Mouse (Mus musculus): ENCODE data around the gene Arhgap24. TPM values are rescaled to one million over a fixed set of nuclear protein-coding genes. Genes with fewer than 3 reads are reported as not detected.

Gene Arhgap24
- polyA plus RNA-seq, 1 experiment, result 1.7 TPM

DNA sequence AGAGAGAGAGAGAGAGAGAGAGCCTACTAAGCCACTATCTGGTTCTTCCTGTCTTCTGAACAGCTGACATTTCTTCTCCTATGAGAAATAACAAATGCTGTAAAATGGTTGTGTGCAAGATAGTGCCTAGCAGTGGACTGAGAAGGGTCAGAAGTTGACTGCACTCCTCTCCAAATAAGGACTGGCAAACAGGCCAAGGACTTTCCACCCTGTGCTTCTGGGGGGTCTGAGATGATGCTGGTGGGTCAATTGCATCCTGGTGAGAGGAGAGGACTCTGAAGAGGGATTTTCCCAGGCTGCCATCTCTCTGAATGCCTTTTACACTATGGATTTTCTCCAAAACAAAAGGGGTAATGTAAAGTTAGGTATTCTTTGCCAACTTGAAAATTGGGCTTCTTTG lies 177.9 kb downstream of the Arhgap24 start:
- no peaks in the 10 kb centered on the region for H3K4me1 ChIP-seq (ENCODE audit: control insufficient read depth, insufficient read depth, low read length)
- no peak for TF ChIP-seq CTCF (IDR thresholded peaks at IDR 0.05; ENCODE audit: low read depth, low read length)
- TF ChIP-seq POLR2A (IDR thresholded peaks at IDR 0.05; ENCODE audit: borderline replicate concordance, low read depth, low read length), result no peak
- H3K4me3 ChIP-seq (ENCODE audit: insufficient read depth, low read length), result no peak overlapping the region
- no peak overlapping the region for H3K27ac ChIP-seq (ENCODE audit: insufficient read depth, low read depth, low read length)

DNA sequence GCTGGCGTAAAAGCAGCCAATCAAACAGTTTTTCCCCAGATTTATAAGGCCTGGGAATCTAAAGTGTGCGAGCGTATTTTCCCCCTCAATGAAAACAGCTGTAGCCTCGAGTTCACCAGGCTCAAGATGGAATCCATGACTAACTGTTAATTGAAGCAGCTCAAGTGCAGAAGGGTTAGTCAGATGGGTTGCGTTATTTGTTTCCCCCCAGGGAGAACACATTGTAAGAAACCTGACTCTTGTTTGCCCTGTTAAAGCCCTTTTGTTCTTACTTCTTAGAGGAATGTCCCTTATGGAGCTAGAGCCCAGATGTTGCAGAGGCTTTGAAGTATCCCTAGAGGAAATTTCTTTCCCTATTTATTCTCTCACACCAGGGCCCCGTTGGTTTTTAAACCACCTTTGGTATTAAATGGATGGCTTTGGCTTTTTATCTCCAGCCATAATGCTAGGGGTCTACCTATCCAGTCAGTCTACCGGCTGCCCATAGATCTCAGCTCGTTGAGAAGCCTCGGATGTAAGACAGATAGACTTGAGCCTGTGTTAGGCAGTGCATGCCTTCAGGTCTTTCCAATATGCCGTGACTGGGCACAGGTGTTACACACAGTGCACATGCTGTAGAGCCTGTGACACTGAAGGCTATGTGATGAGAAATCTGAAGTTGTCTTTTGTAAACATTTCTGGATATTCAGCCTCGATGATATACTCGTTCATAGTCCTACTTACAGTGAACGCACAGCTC lies 184.0 kb downstream of the Arhgap24 start:
- no peak overlapping the region for H3K27ac ChIP-seq (ENCODE audit: insufficient read depth, low read depth, low read length)
- no peaks in the 10 kb centered on the region for H3K4me1 ChIP-seq (ENCODE audit: control insufficient read depth, insufficient read depth, low read length)
- TF ChIP-seq POLR2A (IDR thresholded peaks at IDR 0.05; ENCODE audit: borderline replicate concordance, low read depth, low read length) (no peak), CTCF (IDR thresholded peaks at IDR 0.05; ENCODE audit: low read depth, low read length) (no peak)

DNA sequence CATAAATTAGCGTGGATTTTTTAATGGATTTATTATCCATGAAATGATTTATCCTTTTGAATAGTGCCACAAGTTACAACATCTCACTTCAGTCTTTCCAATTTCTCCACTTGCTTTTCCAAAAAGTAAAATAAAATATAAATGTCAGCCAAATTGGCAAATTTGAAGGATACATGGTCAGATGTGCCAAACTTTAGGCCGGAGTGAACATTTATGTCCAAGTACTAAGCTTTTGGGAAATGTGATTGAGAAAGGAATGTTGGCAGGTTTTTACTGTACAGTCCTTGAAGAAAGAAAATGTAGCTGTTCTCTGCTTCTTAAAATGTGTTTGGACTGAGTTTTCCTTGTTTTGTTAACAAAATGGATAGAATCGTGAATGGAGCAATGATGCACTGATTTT lies 185.7 kb downstream of the Arhgap24 start:
- no peaks in the 10 kb centered on the region for H3K4me1 ChIP-seq (ENCODE audit: control insufficient read depth, insufficient read depth, low read length)
- H3K4me3 ChIP-seq (ENCODE audit: insufficient read depth, low read length), result no peak overlapping the region
- H3K27ac ChIP-seq (ENCODE audit: insufficient read depth, low read depth, low read length), result no peak overlapping the region
- TF ChIP-seq POLR2A (IDR thresholded peaks at IDR 0.05; ENCODE audit: borderline replicate concordance, low read depth, low read length), result no peak
- TF ChIP-seq CTCF (IDR thresholded peaks at IDR 0.05; ENCODE audit: low read depth, low read length), result no peak

More for the DNA sequence above, 184.0 kb downstream of the Arhgap24 start:
- no peak overlapping the region for H3K4me3 ChIP-seq (ENCODE audit: insufficient read depth, low read length)

DNA sequence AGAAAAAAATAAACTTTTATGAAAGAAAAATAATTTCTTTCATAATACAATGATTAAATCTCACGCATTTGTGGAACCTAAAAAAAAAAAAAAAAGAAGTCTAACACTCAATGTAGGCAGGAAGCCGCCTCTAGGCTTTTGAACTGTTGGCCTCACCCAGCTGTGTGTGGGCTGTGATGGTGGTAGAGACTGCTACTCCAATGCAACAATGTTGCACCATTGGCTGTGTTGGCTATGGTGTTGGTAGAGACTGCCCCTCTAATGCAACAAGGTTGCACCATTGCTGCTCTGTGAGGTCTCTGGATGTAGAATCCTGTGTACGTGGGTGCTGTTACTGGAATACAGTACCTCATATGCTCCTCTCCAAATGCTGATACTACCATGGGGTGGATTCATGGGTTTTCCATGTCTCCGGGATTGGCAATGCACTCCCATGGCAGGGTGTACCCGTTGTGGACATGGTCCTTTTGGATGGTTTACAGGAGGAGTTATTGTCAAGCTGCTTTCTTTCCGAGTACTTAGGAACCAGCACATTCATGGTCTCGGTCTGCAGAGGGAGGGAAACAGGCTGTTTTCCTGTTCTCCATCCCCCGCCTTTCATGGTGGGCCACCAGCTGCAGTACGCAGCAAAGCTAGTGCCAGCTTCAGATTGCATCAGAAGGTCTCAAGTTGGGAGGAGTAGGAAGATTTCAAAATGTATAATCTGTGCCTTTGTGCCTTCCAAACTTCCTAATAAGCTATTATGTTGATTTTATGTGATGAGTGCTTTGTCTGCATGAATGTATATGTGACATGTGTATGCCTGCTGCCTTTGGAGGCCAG lies 186.8 kb downstream of the Arhgap24 start:
- Histone ChIP-seq H3K4me1 (ENCODE audit: control insufficient read depth, insufficient read depth, low read length) (no peaks in the 10 kb centered on the region), H3K4me3 (ENCODE audit: insufficient read depth, low read length) (no peak overlapping the region), H3K27ac (ENCODE audit: insufficient read depth, low read depth, low read length) (no peak overlapping the region)
- TF ChIP-seq CTCF (IDR thresholded peaks at IDR 0.05; ENCODE audit: low read depth, low read length) (no peak), POLR2A (IDR thresholded peaks at IDR 0.05; ENCODE audit: borderline replicate concordance, low read depth, low read length) (no peak)

DNA sequence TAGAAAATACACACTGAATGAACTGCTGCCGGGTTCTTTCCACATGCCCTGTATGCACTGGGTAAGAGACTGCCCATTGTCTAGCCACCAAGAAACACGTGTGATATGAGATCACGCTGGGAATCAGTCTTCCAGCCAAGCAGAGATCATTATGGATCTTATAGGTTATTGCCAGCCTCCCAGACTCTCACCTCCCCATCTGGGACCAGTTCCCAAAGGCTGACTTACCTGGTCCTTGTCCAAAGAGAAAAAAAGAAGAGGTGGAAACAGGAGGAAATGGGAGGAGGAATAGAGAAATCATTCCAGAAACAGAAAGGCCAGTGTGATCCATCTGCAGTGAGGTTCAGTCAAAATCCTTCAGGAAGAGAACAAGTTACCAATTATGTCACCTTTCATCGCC lies 189.0 kb downstream of the Arhgap24 start:
- Histone ChIP-seq H3K27ac (ENCODE audit: insufficient read depth, low read depth, low read length) (no peak overlapping the region), H3K4me1 (ENCODE audit: control insufficient read depth, insufficient read depth, low read length) (no peaks in the 10 kb centered on the region), H3K4me3 (ENCODE audit: insufficient read depth, low read length) (no peak overlapping the region)
- TF ChIP-seq POLR2A (IDR thresholded peaks at IDR 0.05; ENCODE audit: borderline replicate concordance, low read depth, low read length) (no peak), CTCF (IDR thresholded peaks at IDR 0.05; ENCODE audit: low read depth, low read length) (no peak)

DNA sequence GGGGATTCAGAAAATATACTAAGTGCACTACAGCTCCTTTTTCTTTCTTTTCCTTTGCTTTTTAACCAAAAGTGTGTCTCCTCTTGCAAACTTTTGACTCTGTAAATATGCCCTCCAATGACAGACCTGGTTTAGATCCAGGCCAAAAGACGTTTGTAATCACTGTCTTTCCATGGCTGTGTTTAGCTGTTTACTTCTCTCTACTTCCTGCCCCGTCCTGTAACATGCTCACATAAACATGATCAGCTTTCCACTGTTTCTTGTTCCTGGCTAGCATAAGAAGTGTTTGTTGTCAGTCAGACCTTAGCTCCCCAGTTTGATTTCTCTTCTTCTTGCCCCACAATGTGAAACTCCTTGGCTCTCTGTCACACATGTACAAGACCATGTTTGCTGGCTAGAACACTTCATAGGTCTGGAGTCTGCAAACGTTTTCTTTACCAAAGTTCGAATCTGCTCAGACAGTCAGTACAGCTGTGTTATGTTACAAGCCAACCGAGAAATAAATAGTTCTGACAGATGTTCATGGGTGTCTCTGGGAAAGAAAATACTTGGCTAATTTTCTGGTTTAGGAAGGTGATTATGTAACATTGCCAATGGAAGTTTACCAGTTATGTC lies 189.6 kb downstream of the Arhgap24 start:
- Histone ChIP-seq H3K27ac (ENCODE audit: insufficient read depth, low read depth, low read length) (no peak overlapping the region), H3K4me1 (ENCODE audit: control insufficient read depth, insufficient read depth, low read length) (no peaks in the 10 kb centered on the region), H3K4me3 (ENCODE audit: insufficient read depth, low read length) (no peak overlapping the region)
- TF ChIP-seq POLR2A (IDR thresholded peaks at IDR 0.05; ENCODE audit: borderline replicate concordance, low read depth, low read length), result no peak
- no peak for TF ChIP-seq CTCF (IDR thresholded peaks at IDR 0.05; ENCODE audit: low read depth, low read length)

DNA sequence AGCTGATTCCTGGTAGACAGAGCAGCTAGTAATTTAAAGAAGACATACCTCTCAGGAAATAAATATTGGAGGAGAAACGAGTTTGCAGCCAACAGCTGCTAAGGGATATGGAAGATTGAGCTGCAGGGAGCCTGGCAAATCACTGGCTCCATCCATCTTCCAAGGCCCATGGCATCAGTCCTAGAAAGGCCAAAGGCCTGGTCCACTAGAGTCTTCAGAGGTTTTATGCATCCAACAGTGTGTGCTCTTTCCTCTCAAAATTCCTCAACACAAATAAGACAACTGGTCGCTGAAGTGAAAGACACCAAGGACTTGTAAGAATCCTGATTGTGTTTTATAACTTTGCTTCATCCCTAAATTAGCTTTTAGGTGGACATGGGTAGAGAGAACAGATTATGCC lies 194.1 kb downstream of the Arhgap24 start:
- Histone ChIP-seq H3K4me1 (ENCODE audit: control insufficient read depth, insufficient read depth, low read length) (no peaks in the 10 kb centered on the region), H3K4me3 (ENCODE audit: insufficient read depth, low read length) (no peak overlapping the region), H3K27ac (ENCODE audit: insufficient read depth, low read depth, low read length) (no peak overlapping the region)
- TF ChIP-seq POLR2A (IDR thresholded peaks at IDR 0.05; ENCODE audit: borderline replicate concordance, low read depth, low read length) (no peak), CTCF (IDR thresholded peaks at IDR 0.05; ENCODE audit: low read depth, low read length) (no peak)

DNA sequence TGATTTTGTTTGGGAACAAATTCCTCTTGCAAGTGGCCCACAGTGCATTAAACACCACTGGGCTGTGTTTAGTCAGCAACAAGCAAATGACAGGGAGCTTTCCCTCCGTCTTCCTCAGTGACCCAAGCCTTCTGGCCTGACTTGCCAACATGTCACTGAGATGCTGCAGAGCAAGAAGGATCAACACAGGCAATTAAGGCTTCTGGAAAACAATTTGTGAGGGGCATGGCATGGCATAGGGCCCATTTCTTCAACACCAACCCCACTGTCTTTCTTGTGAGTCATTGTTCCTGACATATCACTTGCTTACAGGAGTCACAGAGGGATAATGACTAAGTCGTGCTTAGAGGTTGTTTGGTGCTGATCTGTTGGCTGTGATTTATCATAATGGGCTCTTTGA lies 196.0 kb downstream of the Arhgap24 start:
- H3K4me1 ChIP-seq (ENCODE audit: control insufficient read depth, insufficient read depth, low read length), result no peaks in the 10 kb centered on the region
- TF ChIP-seq CTCF (IDR thresholded peaks at IDR 0.05; ENCODE audit: low read depth, low read length) (no peak), POLR2A (IDR thresholded peaks at IDR 0.05; ENCODE audit: borderline replicate concordance, low read depth, low read length) (no peak)

DNA sequence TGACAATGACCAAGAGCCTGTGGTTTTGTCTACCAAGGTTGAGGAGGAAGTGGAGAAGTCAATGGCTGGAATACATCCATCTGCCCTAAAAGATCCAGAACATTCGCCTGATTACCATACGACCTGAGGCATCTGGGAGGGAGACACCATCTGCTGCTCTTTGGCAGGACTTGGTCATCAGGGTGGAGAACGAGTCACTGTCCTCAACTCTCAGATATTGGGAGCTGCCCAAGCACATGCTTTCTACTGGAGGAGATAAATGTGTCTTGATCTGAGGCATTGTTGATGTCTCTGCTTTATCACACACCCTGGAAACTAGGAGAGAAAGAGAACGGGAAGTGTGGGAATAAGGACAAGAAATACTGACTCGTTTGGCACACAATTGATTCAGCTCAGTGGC lies 206.5 kb downstream of the Arhgap24 start:
- no peak overlapping the region for H3K27ac ChIP-seq (ENCODE audit: insufficient read depth, low read depth, low read length)
- TF ChIP-seq CTCF (IDR thresholded peaks at IDR 0.05; ENCODE audit: low read depth, low read length), result no peak
- TF ChIP-seq POLR2A (IDR thresholded peaks at IDR 0.05; ENCODE audit: borderline replicate concordance, low read depth, low read length), result no peak
- H3K4me1 ChIP-seq (ENCODE audit: control insufficient read depth, insufficient read depth, low read length), result peaks cover 2% of the 10 kb centered on the region
- no peak overlapping the region for H3K4me3 ChIP-seq (ENCODE audit: insufficient read depth, low read length)

More for the DNA sequence above, 196.0 kb downstream of the Arhgap24 start:
- Histone ChIP-seq H3K27ac (ENCODE audit: insufficient read depth, low read depth, low read length) (no peak overlapping the region), H3K4me3 (ENCODE audit: insufficient read depth, low read length) (no peak overlapping the region)

DNA sequence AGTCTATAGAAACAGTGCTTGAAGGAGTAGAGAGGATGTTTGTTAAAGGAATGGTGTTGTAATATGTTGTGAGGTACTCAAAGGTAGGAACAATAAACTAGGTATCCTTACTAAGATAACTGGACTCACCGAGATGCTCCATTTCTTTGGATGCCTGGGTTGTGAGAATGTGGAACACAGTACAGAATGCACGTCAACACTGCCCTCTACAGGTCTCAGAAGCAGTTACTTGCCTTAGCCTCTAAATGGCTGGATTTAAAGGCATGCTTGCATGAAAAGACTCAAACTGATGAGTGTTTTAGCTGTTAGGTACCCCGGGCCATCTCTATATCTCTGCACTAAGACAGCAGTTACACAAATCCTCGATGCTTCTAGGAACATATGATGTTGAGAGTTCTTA lies 211.3 kb downstream of the Arhgap24 start:
- Histone ChIP-seq H3K4me3 (ENCODE audit: insufficient read depth, low read length) (no peak overlapping the region), H3K4me1 (ENCODE audit: control insufficient read depth, insufficient read depth, low read length) (peaks cover 2% of the 10 kb centered on the region), H3K27ac (ENCODE audit: insufficient read depth, low read depth, low read length) (no peak overlapping the region)
- TF ChIP-seq CTCF (IDR thresholded peaks at IDR 0.05; ENCODE audit: low read depth, low read length) (no peak), POLR2A (IDR thresholded peaks at IDR 0.05; ENCODE audit: borderline replicate concordance, low read depth, low read length) (no peak)
